Mouse (Mus musculus): Measurements from ENCODE around the gene Zfp788. TPM values are rescaled to one million over a fixed set of nuclear protein-coding genes. Genes with fewer than 3 reads are reported as not detected.
"Not testable (repeated sequence)": the region's sequence is repeated elsewhere in the genome, so short reads cannot be mapped to it uniquely, and the experiment has no call there.

Zfp788 gene
- polyA plus RNA-seq (2015; fragmentation: Nextera tagmentation; extraction: Ambion mirVana), result 5.2 and 6.2 TPM in 2 replicates

GRCm38 (mm10) chr7:41632409-41633220, at the start of gene Zfp788:
Gene Zfp788, plus strand, starts transcription at chr7:41633203.
- Histone ChIP-seq H3K4me2 (replicated peaks; ENCODE audit: low read depth) (peak within 1 kb of the TSS; percentile 89), H3K4me3 (ENCODE audit: low read depth, low read length) (peak within 1 kb of the TSS; percentile 65), H3K27me3 (ENCODE audit: control insufficient read depth, insufficient read depth, low read length) (no peaks in the 10 kb centered on the region), H3K36me3 (ENCODE audit: control insufficient read depth, insufficient read depth, low read length) (peaks cover 3% of the 10 kb centered on the region; the same call in 1 of the 2 replicates), H3K9me3 (ENCODE audit: control insufficient read depth, low read length) (no peaks in the 10 kb centered on the region), H3K4me1 (replicated peaks; ENCODE audit: control insufficient read depth, insufficient read depth) (0 out of 2 replicates have a peak, but pooled peaks cover 2% of the 10 kb centered on the region), H3K27ac (replicated peaks) (peak within 1 kb of the TSS; percentile 96), H3K9ac (ENCODE audit: low read length) (peak within 1 kb of the TSS; percentile 69)
- ATAC-seq (ENCODE audit: low FRiP score, low TSS enrichment) (peak; percentile 98), DNase-seq (ENCODE audit: low spot score) (peak; percentile 88)
- WGBS, result under 1% methylated on average over 27 of the region's 27 CpGs
- TF ChIP-seq CTCF (IDR thresholded peaks at IDR 0.05; ENCODE audit: low read depth) (peak; percentile 82), EP300 (optimal IDR thresholded peaks at IDR 0.05) (no peak)

- H3K36me3 ChIP-seq (ENCODE audit: control insufficient read depth, insufficient read depth, low read length); ATAC-seq (ENCODE audit: low FRiP score, low TSS enrichment); H3K4me2 ChIP-seq (replicated peaks; ENCODE audit: low read depth); H3K9ac ChIP-seq (ENCODE audit: low read length); H3K27me3 ChIP-seq (ENCODE audit: control insufficient read depth, insufficient read depth, low read length); H3K9me3 ChIP-seq (ENCODE audit: control insufficient read depth, low read length); DNase-seq (ENCODE audit: low spot score); H3K27ac ChIP-seq (replicated peaks); H3K4me3 ChIP-seq (ENCODE audit: low read depth, low read length); H3K4me1 ChIP-seq (replicated peaks; ENCODE audit: control insufficient read depth, insufficient read depth): not testable (repeated sequence)
These were observed 45.2 kb upstream of the Zfp788 start for GRCm38 (mm10) chr7:41587831-41588230.

DNA sequence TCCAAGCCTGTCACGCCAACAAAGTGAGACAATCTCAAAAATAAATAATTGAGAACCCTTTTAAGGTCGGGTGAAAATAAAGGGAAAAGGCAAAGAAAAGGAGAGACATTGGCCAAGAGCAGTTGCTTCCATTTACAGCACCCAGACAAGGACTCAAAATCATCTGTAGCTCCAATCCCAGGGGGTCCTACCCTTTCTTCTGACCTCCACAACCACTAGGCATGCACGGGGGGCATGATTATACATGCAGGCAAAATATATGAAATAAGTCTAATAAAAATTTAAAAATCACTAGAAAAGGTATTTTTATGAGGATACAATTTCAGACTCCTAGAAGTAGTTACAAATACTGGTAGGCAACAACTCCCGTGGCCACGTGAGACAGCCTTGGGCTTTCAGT, 34.4 kb upstream of the Zfp788 start:
- H3K4me2 ChIP-seq (replicated peaks; ENCODE audit: low read depth), result peak overlapping the region; percentile 75
- peak overlapping the region; percentile 48 for H3K9ac ChIP-seq (ENCODE audit: low read length)
- H3K4me3 ChIP-seq (ENCODE audit: low read depth, low read length), result peak overlapping the region; percentile 63
- no peak overlapping the region for H3K27ac ChIP-seq (replicated peaks)
- H3K36me3 ChIP-seq (ENCODE audit: control insufficient read depth, insufficient read depth, low read length), result no peaks in the 10 kb centered on the region
- TF ChIP-seq CTCF (IDR thresholded peaks at IDR 0.05; ENCODE audit: low read depth) (no peak), EP300 (optimal IDR thresholded peaks at IDR 0.05) (no peak)
- DNase-seq (ENCODE audit: low spot score) (no peak), ATAC-seq (ENCODE audit: low FRiP score, low TSS enrichment) (no peak)
- H3K4me1 ChIP-seq (replicated peaks; ENCODE audit: control insufficient read depth, insufficient read depth), result no peaks in the 10 kb centered on the region
- H3K27me3 ChIP-seq (ENCODE audit: control insufficient read depth, insufficient read depth, low read length), result no peaks in the 10 kb centered on the region
- H3K9me3 ChIP-seq (ENCODE audit: control insufficient read depth, low read length), result no peaks in the 10 kb centered on the region
- 46% methylated on average over 5 of the region's 5 CpGs for WGBS

DNA sequence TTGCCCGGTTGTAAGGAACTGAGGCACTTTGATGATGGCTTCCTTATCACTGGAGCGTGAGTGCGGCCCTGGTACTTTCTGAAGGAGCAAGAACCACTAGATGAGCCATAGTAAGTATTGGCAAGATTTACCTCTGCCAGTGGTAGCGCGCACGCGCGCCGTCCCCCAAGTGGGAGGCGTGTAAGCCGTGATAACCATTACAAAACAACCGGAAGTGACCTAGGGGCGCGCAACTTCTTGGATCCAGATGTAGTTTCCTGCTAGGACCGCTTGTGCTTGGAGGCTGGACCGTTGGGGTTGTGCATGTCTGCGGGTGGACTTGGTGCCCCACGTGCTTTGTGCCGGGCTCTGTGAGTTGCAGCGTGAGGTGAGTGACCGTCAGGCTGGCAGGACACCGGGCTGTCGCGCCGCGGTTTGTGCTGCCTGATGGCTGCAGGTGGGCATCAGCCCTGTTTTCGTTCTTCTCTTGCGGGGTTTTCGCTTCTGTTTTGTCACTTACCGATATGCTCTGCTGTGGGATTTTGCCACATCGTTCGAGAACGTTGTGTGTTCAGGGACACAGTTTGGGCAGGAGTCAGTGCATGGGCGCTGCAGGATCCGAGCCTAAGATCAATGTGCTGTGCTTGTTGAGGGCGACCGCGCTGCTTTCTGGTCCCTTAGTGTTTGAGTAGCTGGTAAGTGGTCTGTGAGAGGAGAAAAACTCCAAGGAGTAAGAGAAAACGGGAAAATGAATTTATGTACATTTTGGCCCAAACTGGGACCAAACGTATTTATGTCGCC, 33.8 kb upstream of the Zfp788 start, which contains the start of gene 2610021A01Rik:
2610021A01Rik (plus strand) TSS at position 197 of the 780 bp plus-strand sequence.
- H3K4me1 ChIP-seq (replicated peaks; ENCODE audit: control insufficient read depth, insufficient read depth), result no peaks in the 10 kb centered on the region
- H3K4me2 ChIP-seq (replicated peaks; ENCODE audit: low read depth), result peak within 1 kb of the TSS; percentile 75
- H3K4me3 ChIP-seq (ENCODE audit: low read depth, low read length), result peak within 1 kb of the TSS; percentile 63
- no peaks in the 10 kb centered on the region for H3K9me3 ChIP-seq (ENCODE audit: control insufficient read depth, low read length)
- peak within 1 kb of the TSS; percentile 69 for H3K27ac ChIP-seq (replicated peaks)
- H3K36me3 ChIP-seq (ENCODE audit: control insufficient read depth, insufficient read depth, low read length), result no peaks in the 10 kb centered on the region
- peak; percentile 18; the same call in 1 of the 2 replicates for TF ChIP-seq CTCF (IDR thresholded peaks at IDR 0.05; ENCODE audit: low read depth)
- no peak for TF ChIP-seq EP300 (optimal IDR thresholded peaks at IDR 0.05)
- no peaks in the 10 kb centered on the region for H3K27me3 ChIP-seq (ENCODE audit: control insufficient read depth, insufficient read depth, low read length)
- DNase-seq (ENCODE audit: low spot score), result peak; percentile 92
- peak; percentile 100 for ATAC-seq (ENCODE audit: low FRiP score, low TSS enrichment)
- under 1% methylated on average over 41 of the region's 41 CpGs for WGBS
- peak within 1 kb of the TSS; percentile 66 for H3K9ac ChIP-seq (ENCODE audit: low read length)

- Histone ChIP-seq H3K27ac (replicated peaks) (no peak overlapping the region), H3K27me3 (ENCODE audit: control insufficient read depth, insufficient read depth, low read length) (no peaks in the 10 kb centered on the region)
- peak; percentile 24 for DNase-seq (ENCODE audit: low spot score)
These were observed 33.0 kb upstream of the Zfp788 start for GRCm38 (mm10) chr7:41599932-41600548.

More at GRCm38 (mm10) chr7:41599932-41600548, 33.0 kb upstream of the Zfp788 start:
- Histone ChIP-seq H3K4me3 (ENCODE audit: low read depth, low read length) (peak overlapping the region; percentile 63), H3K9ac (ENCODE audit: low read length) (peak overlapping the region; percentile 66), H3K4me1 (replicated peaks; ENCODE audit: control insufficient read depth, insufficient read depth) (no peaks in the 10 kb centered on the region), H3K4me2 (replicated peaks; ENCODE audit: low read depth) (peak overlapping the region; percentile 75), H3K36me3 (ENCODE audit: control insufficient read depth, insufficient read depth, low read length) (no peaks in the 10 kb centered on the region), H3K9me3 (ENCODE audit: control insufficient read depth, low read length) (no peaks in the 10 kb centered on the region)
- no peak for TF ChIP-seq EP300 (optimal IDR thresholded peaks at IDR 0.05)
- peak; percentile 52 for TF ChIP-seq CTCF (IDR thresholded peaks at IDR 0.05; ENCODE audit: low read depth)
- WGBS, result 13% methylated on average over 3 of the region's 3 CpGs
- no peak for ATAC-seq (ENCODE audit: low FRiP score, low TSS enrichment)

All from stomach, postnatal 0 days (tissue).